Mouse (Mus musculus) left cerebral cortex, adult 18-20 months (tissue): ENCODE results near the gene Gprin3. TPM values are rescaled to one million over a fixed set of nuclear protein-coding genes. Genes with fewer than 3 reads are reported as not detected.
"Not testable (repeated sequence)": the region's sequence is repeated elsewhere in the genome, so short reads cannot be mapped to it uniquely, and the experiment has no call there.

Source experiments
- DNase-seq, 2 experiments: peaks; one replicate each; pipeline ENCODE4 v3.0.0; 2021 to 2022; ENCODE audit warnings: low spot score in 2 of 2, mixed read lengths in 1 of 2
- total RNA-seq, 2 experiments: library from RNA; stranded (reverse); gene quantifications; 2 replicates each; pipeline ENCODE4 v1.2.3; 2021

The Gprin3 gene
- total RNA-seq, 2 experiments from 2014 or later: 9.2 to 9.9 TPM

DNA sequence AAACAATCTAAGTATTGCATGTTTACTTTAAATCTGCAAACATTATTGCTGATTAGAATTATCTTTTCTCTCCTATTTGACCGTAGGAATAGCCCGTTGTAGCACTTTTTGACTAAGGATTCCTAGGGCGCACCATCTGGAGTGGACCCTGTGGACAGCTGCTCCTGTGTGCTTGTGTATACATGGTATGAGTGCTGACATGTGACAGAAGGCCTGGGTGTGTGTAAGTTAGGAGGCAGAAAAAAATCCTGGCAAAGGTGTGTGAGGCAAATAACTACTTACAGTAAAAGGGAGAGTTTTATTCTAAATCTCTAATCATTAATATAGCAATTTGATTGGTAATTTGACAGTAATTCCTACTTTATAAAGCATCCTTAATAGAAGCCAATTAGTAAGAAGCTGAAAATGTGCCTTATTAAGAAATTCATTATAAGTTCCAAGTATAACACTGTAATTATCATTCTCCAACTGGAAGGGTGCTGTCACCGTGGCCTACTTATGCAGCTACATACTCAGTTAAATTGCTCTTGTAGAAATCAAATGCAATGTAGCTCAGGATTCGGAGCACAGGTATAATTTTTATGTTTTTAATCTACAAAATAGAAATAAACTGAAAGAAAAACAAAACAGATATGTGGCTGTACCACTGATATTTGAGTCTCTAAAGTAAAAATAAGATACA, 74.8 kb downstream of the Gprin3 start:
- DNase-seq: no peak

DNA sequence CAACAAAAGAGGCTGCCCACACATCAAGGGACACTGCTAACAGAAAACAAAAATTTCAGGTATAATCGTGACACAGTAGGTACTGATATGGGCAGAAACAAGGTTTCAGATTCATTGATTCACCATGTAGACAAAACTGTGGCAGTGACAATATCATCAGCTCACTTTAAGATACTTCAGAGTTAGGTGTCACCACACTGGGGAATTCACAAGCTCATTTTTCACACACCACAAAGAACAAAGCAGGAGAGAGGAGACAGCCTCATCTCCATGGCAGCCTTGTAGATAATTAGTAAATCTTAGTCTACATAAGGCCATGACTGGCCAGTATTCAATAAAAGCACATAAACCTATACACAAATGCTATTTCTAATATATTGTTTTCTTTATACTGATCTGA, 77.4 kb downstream of the Gprin3 start:
- DNase-seq: no peak

DNA sequence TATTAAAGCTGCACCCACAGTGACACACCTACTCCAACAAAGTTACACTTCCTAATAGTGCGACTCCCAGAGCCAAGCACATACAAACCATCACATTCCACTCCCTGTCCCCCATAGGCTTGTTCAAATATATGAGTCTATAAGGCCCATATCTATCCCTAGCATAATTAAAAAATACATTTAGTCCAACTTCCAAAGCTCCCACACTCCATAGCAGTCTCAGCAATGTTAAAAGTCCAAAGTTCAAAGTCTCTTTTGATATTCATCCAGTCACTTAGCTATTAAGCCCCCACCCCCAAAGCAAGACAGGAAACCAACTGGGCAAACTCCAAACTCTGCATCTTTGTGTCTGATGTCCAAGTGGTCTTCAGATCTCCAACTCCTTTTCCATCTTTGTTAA, 84.9 kb downstream of the Gprin3 start:
- no peak for DNase-seq

DNA sequence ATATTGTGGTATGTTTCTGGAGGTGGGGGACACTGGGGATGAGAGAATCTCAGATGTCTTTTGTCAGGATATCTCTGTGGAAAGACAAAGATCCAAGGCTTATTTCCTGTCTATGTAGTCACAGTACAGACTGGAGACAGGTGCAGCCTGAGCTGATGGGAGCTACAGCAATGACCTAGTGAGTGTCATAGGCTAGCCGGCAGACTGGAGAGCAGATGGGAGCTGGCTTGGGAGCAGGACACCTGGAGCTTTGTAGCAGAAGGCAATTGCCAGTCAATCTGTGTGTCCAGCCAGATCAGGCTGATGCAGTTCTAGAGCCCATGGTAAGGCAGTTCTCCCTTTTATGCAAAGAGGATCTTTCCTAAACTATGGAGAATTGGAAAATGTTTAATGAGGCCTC, 97.8 kb downstream of the Gprin3 start:
- no peak for DNase-seq

DNA sequence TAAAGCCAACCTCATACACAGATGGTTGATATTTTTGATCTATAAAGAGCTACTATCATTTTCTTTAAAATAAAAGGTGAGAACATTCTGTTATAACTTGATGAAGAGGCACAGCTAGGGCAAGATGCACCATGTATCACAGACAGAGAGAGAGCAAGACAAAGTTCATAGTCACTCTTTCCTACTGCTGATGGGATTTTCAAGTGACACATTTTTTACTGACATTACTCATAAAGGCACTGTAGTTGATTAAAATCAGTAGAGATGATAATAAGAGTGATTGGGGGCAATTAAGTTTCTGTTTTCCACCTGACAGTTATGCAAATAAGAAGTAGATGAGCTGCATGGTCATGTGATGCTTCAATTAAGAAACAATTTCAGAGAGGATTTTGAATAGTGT, 110.2 kb downstream of the Gprin3 start:
- DNase-seq: no peak

DNA sequence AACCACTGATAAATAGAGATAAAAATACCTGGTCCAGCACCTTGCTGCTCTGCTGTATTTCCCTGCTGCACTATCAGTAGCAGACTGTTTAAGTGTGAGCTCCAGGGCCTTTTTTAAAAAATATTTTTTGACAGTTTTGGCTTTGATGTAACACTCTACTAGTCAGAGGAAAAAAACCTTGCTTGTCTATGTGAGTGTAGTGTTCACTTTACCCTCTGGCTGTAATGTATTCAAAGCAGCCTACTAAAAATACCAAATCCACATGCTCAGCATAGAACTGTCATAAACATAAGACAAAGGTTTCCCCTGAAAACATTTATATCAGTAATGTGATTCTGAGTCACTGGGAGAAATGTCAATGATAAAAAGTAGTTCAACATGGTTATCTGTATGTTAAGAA, 111.0 kb downstream of the Gprin3 start:
- no peak for DNase-seq

DNA sequence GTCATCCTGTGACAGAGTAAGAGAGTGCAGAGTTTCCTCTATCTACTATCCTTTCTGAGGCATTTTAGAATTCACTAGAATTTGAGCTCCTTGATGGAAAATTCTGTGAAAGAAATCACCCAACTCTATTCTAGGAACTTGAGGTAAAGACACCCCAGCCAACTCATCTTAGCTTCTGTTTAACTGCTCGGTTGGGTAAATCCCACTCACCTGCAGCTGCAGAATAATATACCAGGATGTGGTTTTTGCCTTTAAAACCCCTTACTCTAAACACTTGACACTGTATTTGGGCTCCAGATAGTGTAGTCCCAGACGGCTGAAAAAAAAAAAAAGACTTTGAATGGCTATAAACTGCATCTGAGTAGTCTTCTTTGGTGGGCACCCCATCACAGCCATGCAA, 112.9 kb downstream of the Gprin3 start:
- DNase-seq: no peak

DNA sequence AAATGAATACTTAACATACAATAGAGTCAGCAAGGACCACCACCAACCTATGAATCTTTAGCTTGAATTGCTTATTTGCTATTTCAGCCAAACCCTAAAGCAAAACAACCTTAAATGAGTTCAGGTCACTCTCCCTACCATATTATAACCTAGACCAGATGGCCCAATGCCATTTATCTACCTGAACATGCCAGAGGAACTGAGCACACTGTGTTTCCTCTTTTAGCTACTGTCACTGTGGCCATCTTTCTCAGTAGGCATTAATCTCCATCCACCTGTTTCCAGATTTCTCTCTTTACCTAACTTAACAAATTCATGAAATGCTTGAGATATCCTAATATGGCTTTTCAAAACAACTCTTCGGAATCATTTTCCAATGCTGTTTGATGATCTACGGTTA, 114.9 kb downstream of the Gprin3 start:
- DNase-seq: no peak

DNA sequence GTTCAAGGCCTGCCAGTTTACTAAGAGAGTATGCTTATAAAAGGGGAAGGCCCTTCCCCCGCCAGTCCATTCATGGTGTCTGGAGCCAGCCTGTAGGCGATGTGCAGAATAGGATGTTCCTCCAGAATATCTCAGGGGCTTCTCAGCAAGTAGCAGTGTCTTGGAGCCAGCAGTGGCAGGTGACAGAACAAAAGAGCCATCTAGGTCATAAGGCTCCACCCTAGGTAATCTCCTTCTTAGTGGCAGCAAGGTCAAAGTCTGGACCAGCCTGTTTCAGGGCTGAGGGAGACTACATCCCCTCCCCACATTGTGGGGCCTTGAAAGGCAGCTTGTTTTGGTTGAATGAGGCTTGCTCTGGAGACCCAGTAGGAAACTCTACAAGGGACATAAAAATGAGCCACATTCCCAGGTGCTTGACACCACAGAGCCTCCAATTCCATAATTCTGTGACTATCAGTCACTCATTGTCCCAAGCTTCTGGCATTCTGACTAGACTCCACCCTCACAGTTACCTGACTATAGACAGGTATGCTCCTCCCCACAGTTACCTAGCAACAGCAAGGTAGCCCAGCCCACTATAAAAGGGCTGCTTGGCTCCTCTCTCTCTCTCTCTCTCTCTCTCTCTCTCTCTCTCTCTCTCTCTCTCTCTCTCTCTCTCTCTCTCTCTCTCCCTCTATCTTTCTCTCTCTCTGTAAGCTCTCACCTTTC, 121.7 kb downstream of the Gprin3 start:
- DNase-seq: not testable (repeated sequence)

DNA sequence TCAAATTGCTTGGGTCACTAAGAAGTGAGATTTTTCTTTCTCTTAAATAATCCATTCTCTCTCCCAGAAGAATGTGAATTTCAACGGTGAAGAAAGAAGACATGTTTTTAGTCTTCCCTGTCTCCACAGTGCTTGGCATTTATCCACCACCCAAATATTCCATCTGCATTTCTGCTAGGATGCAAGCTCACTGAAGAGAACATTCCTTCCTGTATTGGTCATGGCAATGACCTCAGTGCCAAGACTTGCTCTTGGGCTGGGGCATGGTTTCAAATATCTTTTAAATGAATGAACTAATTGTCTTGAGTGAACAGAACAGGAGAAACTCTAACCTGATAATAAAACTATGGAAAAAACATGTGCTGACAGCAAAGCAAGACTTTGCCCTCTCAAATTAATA, 123.1 kb downstream of the Gprin3 start:
- DNase-seq: no peak

Other genes with a start within 250 kb of the Gprin3 start
- 10 to 100 TPM; 11.1 to 13.0 TPM for gene Tigd2, start 217.4 kb downstream of the Gprin3 start, total RNA-seq